Mouse (Mus musculus) hindbrain, embryonic 16.5 days (tissue): Measurements from ENCODE around the gene 5330417C22Rik. TPM values are rescaled to one million over a fixed set of nuclear protein-coding genes. Genes with fewer than 3 reads are reported as not detected.

Experiments
- ATAC-seq: fragments of 200-750 bp; cut with Nextera tagmentation; 2 replicates; pipeline ENCODE4 v1.8.0; 2017; ENCODE audit warnings: moderate TSS enrichment, moderate library complexity
- H3K27ac ChIP-seq: fragments of 300-500 bp; sonication (generic); 2 replicates; pipeline ENCODE4 v1.5.1; 2014; ENCODE audit warnings: low read depth, mild to moderate bottlenecking, control low read depth, low read length, moderate library complexity
- H3K27me3 ChIP-seq: fragments of 300-500 bp; sonication (generic); replicated peaks from 2 replicates; pipeline ENCODE4 v1.6.1; 2014; ENCODE audit warnings: low read length; ENCODE audit not compliant: control insufficient read depth, insufficient read depth
- H3K36me3 ChIP-seq: fragments of 300-500 bp; sonication (generic); 2 replicates; pipeline ENCODE4 v1.6.1; 2014; ENCODE audit warnings: mild to moderate bottlenecking, low read length, moderate library complexity, mixed read lengths; ENCODE audit not compliant: control insufficient read depth, insufficient read depth
- H3K4me1 ChIP-seq: fragments of 300-500 bp; sonication (generic); 2 replicates; pipeline ENCODE4 v1.6.1; 2014; ENCODE audit warnings: low read depth, low read length; ENCODE audit not compliant: control insufficient read depth, insufficient read depth
- H3K4me2 ChIP-seq: fragments of 300-500 bp; sonication (generic); 2 replicates; pipeline ENCODE4 v1.6.1; 2014; ENCODE audit warnings: mild to moderate bottlenecking, low read length, control low read depth, moderate library complexity
- H3K4me3 ChIP-seq: fragments of 300-500 bp; sonication (generic); 2 replicates; pipeline ENCODE4 v1.5.1; 2014; ENCODE audit warnings: mild to moderate bottlenecking, low read length, control low read depth, moderate library complexity
- H3K9ac ChIP-seq: fragments of 300-500 bp; sonication (generic); 2 replicates; pipeline ENCODE4 v1.6.1; 2014; ENCODE audit warnings: low read depth, mild to moderate bottlenecking, control low read depth, low read length, moderate library complexity
- H3K9me3 ChIP-seq: fragments of 300-500 bp; sonication (generic); 2 replicates; pipeline ENCODE4 v1.6.1; 2014; ENCODE audit warnings: mild to moderate bottlenecking, low read length, moderate library complexity; ENCODE audit not compliant: control insufficient read depth
- WGBS: fragments of 180-500 bp; shearing (Covaris S2); extraction: QIAGEN DNeasy Blood & Tissue Kit; methylation state at CpG from one replicate; pipeline ENCODE4 v1.1.7; 2014; 5-methylcytosine and 5-hydroxymethylcytosine counted together
- polyA plus RNA-seq: library from polyadenylated mRNA; unstranded; fragments of >200 nt; fragmentation: Nextera tagmentation; extraction: Ambion mirVana; gene quantifications from 2 replicates; pipeline ENCODE4 v1.2.1, GENCODE M21; 2015

5330417C22Rik gene
- polyA plus RNA-seq, 1 experiment from 2014 or later: 18.5 TPM

DNA sequence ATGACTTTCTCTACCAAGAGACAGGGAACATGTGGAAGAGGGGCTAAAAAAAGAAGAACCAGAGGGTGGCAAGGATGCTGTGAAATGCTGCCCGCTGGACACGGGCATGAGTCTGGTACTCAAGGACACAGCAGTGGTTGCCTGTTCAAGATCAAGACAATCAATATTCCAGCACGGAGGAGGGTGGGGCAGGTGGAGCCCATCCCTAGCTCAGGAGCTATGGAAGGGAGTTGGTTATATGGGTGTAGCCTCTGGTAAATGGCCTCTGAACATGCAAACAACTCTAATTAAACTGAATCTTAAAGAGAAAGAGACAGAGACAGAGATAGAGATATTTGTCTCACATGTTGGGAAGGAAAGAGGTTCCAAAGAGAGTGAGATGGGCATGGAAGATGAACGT, 51.6 kb downstream of the 5330417C22Rik start:
- Histone ChIP-seq H3K4me3 (no peak overlapping the region), H3K9ac (no peak overlapping the region), H3K9me3 (no peaks in the 10 kb centered on the region), H3K27ac (no peak overlapping the region), H3K4me2 (no peak overlapping the region), H3K4me1 (no peaks in the 10 kb centered on the region), H3K27me3 (no peaks in the 10 kb centered on the region), H3K36me3 (no peaks in the 10 kb centered on the region)
- no peak for ATAC-seq
- WGBS: 92% methylated on average over 4 of the region's 4 CpGs

DNA sequence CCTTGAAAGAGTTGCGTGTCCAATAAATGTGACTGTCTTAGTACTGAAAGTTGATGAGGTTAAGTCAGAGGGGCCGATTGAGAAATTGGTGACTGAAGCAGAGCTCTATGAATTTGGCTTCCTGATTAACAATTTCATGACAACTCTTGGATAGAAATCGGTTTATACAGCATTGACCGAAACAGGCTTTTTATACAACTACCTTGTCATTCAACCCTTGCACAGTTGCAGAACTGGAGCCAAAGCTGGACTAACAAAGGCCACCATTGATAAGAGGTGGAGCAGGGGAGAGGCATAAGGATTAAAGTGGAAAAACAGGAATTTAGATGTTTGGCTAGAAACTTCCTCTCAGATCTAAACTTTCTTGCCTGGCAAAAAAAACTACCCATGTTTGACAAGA, 57.5 kb downstream of the 5330417C22Rik start:
- no peak for ATAC-seq
- no peak overlapping the region for H3K27ac ChIP-seq
- H3K9ac ChIP-seq: no peak overlapping the region
- H3K36me3 ChIP-seq: no peaks in the 10 kb centered on the region
- 80% methylated on average over 4 of the region's 4 CpGs for WGBS
- H3K4me2 ChIP-seq: no peak overlapping the region
- no peaks in the 10 kb centered on the region for H3K9me3 ChIP-seq
- no peak overlapping the region for H3K4me3 ChIP-seq
- no peaks in the 10 kb centered on the region for H3K4me1 ChIP-seq
- no peaks in the 10 kb centered on the region for H3K27me3 ChIP-seq

- Histone ChIP-seq H3K27me3 (no peaks in the 10 kb centered on the region), H3K4me3 (no peak overlapping the region), H3K9ac (no peak overlapping the region), H3K9me3 (no peaks in the 10 kb centered on the region), H3K4me1 (no peaks in the 10 kb centered on the region), H3K4me2 (no peak overlapping the region), H3K36me3 (no peaks in the 10 kb centered on the region), H3K27ac (no peak overlapping the region)
- WGBS: 58% methylated on average over 14 of the region's 14 CpGs
- ATAC-seq: no peak
Observed at GRCm38 (mm10) chr3:108476761-108477619, 59.3 kb downstream of the 5330417C22Rik start.

DNA sequence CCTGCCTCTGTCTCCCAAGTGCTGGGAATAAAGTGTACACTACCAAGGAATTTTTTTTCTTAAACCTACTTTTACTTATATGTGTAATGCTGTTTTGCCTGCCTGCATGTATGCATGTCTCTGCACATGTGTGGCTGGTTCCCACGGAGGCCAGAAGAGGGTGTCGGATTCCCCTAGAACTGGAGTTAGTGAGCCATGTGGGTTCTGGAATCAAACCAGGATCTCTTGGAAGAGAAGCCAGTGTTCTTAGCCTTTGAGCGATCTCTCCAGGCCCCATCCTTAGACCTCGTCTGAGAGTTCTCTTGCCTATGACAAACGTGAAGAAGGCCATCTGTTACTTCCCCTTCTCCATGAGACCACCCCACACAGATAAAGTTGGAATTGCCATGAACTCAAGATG, 60.8 kb downstream of the 5330417C22Rik start:
- 69% methylated on average over 5 of the region's 5 CpGs for WGBS
- Histone ChIP-seq H3K36me3 (no peaks in the 10 kb centered on the region), H3K4me3 (no peak overlapping the region), H3K9ac (no peak overlapping the region), H3K4me2 (no peak overlapping the region), H3K4me1 (no peaks in the 10 kb centered on the region), H3K27me3 (no peaks in the 10 kb centered on the region), H3K27ac (no peak overlapping the region), H3K9me3 (no peaks in the 10 kb centered on the region)
- ATAC-seq: no peak

- Histone ChIP-seq H3K4me3 (no peak overlapping the region), H3K4me2 (no peak overlapping the region), H3K9me3 (no peaks in the 10 kb centered on the region), H3K36me3 (no peaks in the 10 kb centered on the region), H3K4me1 (no peaks in the 10 kb centered on the region), H3K27me3 (no peaks in the 10 kb centered on the region), H3K9ac (no peak overlapping the region), H3K27ac (no peak overlapping the region)
- ATAC-seq: no peak
- 94% methylated on average over 7 of the region's 7 CpGs for WGBS
Observed at GRCm38 (mm10) chr3:108474969-108475368, 61.4 kb downstream of the 5330417C22Rik start.

GRCm38 (mm10) chr3:108467760-108468159, 68.6 kb downstream of the 5330417C22Rik start:
- Histone ChIP-seq H3K4me3 (no peak overlapping the region), H3K27ac (no peak overlapping the region), H3K36me3 (peaks cover 6% of the 10 kb centered on the region; the same call in 1 of the 2 replicates), H3K4me1 (no peaks in the 10 kb centered on the region), H3K9ac (no peak overlapping the region), H3K27me3 (no peaks in the 10 kb centered on the region), H3K4me2 (no peak overlapping the region), H3K9me3 (no peaks in the 10 kb centered on the region)
- 59% methylated on average over 8 of the region's 8 CpGs for WGBS
- ATAC-seq: no peak

DNA sequence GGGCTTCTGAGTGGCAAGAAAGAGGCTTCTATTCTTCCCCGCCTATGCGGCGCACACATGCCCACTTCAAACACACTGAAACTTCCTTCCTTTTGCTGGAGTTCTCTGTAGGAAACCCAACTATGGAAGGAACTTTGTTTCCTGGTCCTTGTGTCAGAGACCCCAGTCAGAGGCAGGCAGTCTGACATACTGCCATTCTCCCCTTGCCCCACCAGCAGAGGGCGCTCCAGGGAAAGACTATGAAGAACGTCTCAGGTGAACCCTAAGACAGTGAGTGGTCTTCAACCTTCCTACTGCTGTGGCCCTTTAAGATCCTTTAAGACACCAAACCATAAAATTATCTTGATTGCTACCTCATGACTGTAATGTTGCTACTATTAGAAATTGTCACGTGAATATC, 69.9 kb downstream of the 5330417C22Rik start:
- H3K4me1 ChIP-seq: no peaks in the 10 kb centered on the region
- no peak overlapping the region for H3K4me2 ChIP-seq
- no peak overlapping the region for H3K9ac ChIP-seq
- no peak overlapping the region for H3K27ac ChIP-seq
- H3K9me3 ChIP-seq: no peaks in the 10 kb centered on the region
- H3K4me3 ChIP-seq: no peak overlapping the region
- no peaks in the 10 kb centered on the region for H3K27me3 ChIP-seq
- WGBS: 87% methylated on average over 6 of the region's 6 CpGs
- no peak for ATAC-seq
- peaks cover 6% of the 10 kb centered on the region; the same call in 1 of the 2 replicates for H3K36me3 ChIP-seq

GRCm38 (mm10) chr3:108458866-108459265, 77.5 kb downstream of the 5330417C22Rik start:
- WGBS: 50% methylated on average over 10 of the region's 10 CpGs
- peak; percentile 17; the same call in 1 of the 2 replicates for ATAC-seq
- no peaks in the 10 kb centered on the region for H3K27me3 ChIP-seq
- no peaks in the 10 kb centered on the region for H3K4me1 ChIP-seq
- no peak overlapping the region; the same call in 1 of the 2 replicates for H3K4me2 ChIP-seq
- no peak overlapping the region for H3K27ac ChIP-seq
- H3K4me3 ChIP-seq: no peak overlapping the region
- H3K36me3 ChIP-seq: peaks cover 6% of the 10 kb centered on the region; the same call in 1 of the 2 replicates
- H3K9ac ChIP-seq: no peak overlapping the region; the same call in 1 of the 2 replicates
- no peaks in the 10 kb centered on the region for H3K9me3 ChIP-seq

DNA sequence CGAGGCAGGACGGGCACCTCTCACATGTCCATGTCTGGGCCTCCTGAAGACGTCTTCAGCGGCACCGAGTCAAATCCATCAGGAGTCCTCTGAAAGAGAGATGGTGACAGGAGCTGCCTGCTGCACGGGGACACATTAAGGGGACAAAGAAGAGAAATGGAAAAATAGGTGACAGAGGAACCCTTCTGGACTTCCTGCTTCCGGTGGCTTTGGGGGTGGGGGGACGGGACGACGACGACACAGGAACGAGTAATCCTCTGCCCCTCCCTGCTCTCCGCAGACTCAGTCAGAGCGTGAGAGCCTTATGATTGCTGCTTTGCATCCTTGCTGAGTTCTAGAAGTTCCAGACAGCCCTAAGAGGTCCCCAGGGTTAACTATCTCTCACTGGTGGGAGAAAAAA, 78.0 kb downstream of the 5330417C22Rik start:
- H3K27ac ChIP-seq: no peak overlapping the region
- no peak overlapping the region for H3K4me3 ChIP-seq
- no peaks in the 10 kb centered on the region for H3K27me3 ChIP-seq
- ATAC-seq: no peak
- WGBS: 62% methylated on average over 14 of the region's 14 CpGs
- H3K36me3 ChIP-seq: peaks cover 4% of the 10 kb centered on the region; the same call in 1 of the 2 replicates
- H3K4me1 ChIP-seq: no peaks in the 10 kb centered on the region
- peak overlapping the region; percentile 13; the same call in 1 of the 2 replicates for H3K9ac ChIP-seq
- no peak overlapping the region; the same call in 1 of the 2 replicates for H3K4me2 ChIP-seq
- no peaks in the 10 kb centered on the region for H3K9me3 ChIP-seq
